Mouse (Mus musculus) C3H10T1/2 (cell line): ENCODE measurements around the gene Cdh11. TPM values are rescaled to one million over a fixed set of nuclear protein-coding genes. Genes with fewer than 3 reads are reported as not detected.

Source experiments
- polyA plus RNA-seq, 2 experiments: library from polyadenylated mRNA; unstranded; fragments of >200 nt; fragmentation: generic; extraction: Trizol; gene quantifications; one replicate each; pipeline ENCODE4 v1.2.1; 2012; ENCODE audit warnings: missing spikeins in 2 of 2

Gene Cdh11
- 10 to 100 TPM in 1 of 2 experiments, under 1 TPM in 1; 0.15 to 44.5 TPM for polyA plus RNA-seq

DNA sequence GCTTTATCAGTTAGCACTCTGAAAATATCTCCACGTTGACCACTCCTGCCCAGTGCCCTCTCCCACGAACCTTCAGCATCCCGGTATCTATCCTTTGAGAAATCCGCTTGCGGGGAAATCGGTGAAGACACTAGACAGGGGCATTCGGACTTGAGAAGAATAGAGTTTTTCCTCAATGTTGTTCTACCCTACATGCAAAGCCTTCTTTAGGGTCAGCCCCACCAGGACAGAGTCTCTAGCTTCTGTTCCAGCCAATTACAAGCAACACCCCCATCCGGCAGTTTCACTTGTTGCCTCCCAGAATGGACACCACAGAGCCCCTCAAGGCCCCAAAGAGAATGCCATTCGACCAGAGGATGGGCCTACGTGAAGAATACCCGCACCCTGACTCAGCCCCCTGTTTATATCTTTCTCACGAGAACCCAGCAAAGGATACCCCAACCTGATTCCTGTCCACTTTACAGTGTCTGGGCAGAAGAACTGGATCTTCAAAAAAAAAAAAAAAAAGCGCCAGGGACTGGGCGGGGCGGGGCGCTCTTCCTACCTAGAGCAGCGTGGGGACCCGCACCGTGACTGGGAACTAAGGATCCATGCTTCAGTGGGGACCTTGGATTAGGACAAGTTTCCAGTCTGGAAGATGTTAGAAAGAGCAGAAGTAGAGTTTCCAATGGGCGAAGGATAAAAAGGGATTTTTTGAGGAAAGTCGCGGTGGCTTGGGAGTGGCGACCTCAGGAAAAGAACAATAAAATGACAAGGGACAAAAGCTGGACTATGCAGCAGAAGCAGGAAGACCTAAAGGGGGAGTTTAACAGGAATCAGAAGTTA, at the start of gene Cdh11:
Gene Cdh11, minus strand, starts transcription at position 51 of the 825 bp plus-strand sequence.

